Mouse (Mus musculus) erythroid progenitor cell, adult 5-6 weeks (primary cell): Measurements from ENCODE around the gene Ripor1. TPM values are rescaled to one million over a fixed set of nuclear protein-coding genes. Genes with fewer than 3 reads are reported as not detected.

Experiments
- ATAC-seq: replicated peaks from 2 replicates; pipeline ENCODE4 v1.8.0; 2016; ENCODE audit warnings: moderate number of reproducible peaks, mild to moderate bottlenecking, moderate TSS enrichment, inconsistent platforms; ENCODE audit not compliant: poor library complexity, low FRiP score, severe bottlenecking
- total RNA-seq, 2 experiments: library from RNA; stranded (forward) in 1 of 2; stranded (reverse) in 1 of 2; fragments of 150-400 nt in 1 of 2; fragments of 186-747, 209-891 nt in 1 of 2; gene quantifications; 2 replicates each; pipeline versions ENCODE4 v1.2.3 to v1.2.4; 2015 to 2017; ENCODE audit warnings: low replicate concordance in 2 of 2

The Ripor1 gene
- total RNA-seq, 2 experiments from 2014 or later = 0.23 to 11.3 TPM

- ATAC-seq = no peak
Measured at GRCm38 (mm10) chr8:105623118-105623517, 18.1 kb downstream of the Ripor1 start.

- no peak for ATAC-seq
Measured at GRCm38 (mm10) chr8:105623679-105624245, 18.7 kb downstream of the Ripor1 start.

- ATAC-seq = no peak
Measured at GRCm38 (mm10) chr8:105624401-105624800, 19.3 kb downstream of the Ripor1 start.

GRCm38 (mm10) chr8:105624831-105625230 is 19.8 kb downstream of the Ripor1 start:
- no peak for ATAC-seq

GRCm38 (mm10) chr8:105626086-105626485 is 21.0 kb downstream of the Ripor1 start:
- ATAC-seq = no peak

GRCm38 (mm10) chr8:105629337-105629736 is 24.3 kb downstream of the Ripor1 start:
- ATAC-seq = no peak

GRCm38 (mm10) chr8:105634771-105635458 is 29.9 kb downstream of the Ripor1 start:
- ATAC-seq = no peak

GRCm38 (mm10) chr8:105635481-105635880 is 30.4 kb downstream of the Ripor1 start:
- ATAC-seq = no peak

GRCm38 (mm10) chr8:105636018-105636962 is 31.2 kb downstream of the Ripor1 start, which contains the start of gene Ctcf:
TSS of gene Ctcf (plus strand) at chr8:105636568.
- ATAC-seq = peak; percentile 90

- ATAC-seq = peak; percentile 22
Measured at GRCm38 (mm10) chr8:105636963-105637510, 32.0 kb downstream of the Ripor1 start, which contains the start of gene Agrp. TSS of gene Agrp (minus strand) at chr8:105637393.

GRCm38 (mm10) chr8:105637601-105638041 is 32.6 kb downstream of the Ripor1 start:
- ATAC-seq = no peak

- ATAC-seq = no peak
Measured at GRCm38 (mm10) chr8:105638510-105638909, 33.5 kb downstream of the Ripor1 start.

- no peak for ATAC-seq
Measured at GRCm38 (mm10) chr8:105639835-105640234, 34.8 kb downstream of the Ripor1 start.

GRCm38 (mm10) chr8:105640511-105640910 is 35.5 kb downstream of the Ripor1 start:
- ATAC-seq = no peak

GRCm38 (mm10) chr8:105645205-105645604 is 40.1 kb downstream of the Ripor1 start:
- no peak for ATAC-seq

- ATAC-seq = no peak
Measured at GRCm38 (mm10) chr8:105648929-105649328, 43.9 kb downstream of the Ripor1 start.

GRCm38 (mm10) chr8:105657641-105658040 is 52.6 kb downstream of the Ripor1 start:
- ATAC-seq = no peak

- ATAC-seq = no peak; the same call in 1 of the 2 replicates
Measured at GRCm38 (mm10) chr8:105661167-105661566, 56.1 kb downstream of the Ripor1 start.
